Mouse (Mus musculus) kidney, adult 11 months (tissue): ENCODE results near the gene Rps6kc1.

Experiments used
- DNase-seq: peaks from one replicate; pipeline ENCODE4 v3.0.0; 2022

The Rps6kc1 gene

GRCm38 (mm10) chr1:190757899-190758298, 153.7 kb downstream of the Rps6kc1 start:
- DNase-seq: no peak

- no peak for DNase-seq
Measured at GRCm38 (mm10) chr1:190751794-190752570, 159.6 kb downstream of the Rps6kc1 start.

DNA sequence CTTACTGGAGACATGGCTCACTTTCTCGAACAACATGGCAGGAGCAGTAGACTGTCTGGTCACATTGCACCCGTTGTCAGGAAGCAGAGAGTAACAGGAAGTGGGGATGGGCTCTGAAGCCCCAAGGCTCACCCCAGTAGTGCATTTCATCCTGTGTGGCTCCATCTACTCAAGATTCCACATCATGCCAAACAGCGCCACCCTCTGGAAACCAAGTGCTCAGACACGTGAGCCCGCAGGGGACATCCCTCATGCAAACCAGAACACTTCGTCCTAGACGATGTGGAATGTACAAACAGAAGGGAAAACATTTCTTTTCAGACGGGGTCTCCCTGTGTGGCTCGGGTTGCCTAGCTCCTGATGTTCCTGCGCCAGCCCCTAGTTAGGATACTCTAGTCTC, 162.6 kb downstream of the Rps6kc1 start:
- no peak for DNase-seq

- no peak for DNase-seq
Measured at GRCm38 (mm10) chr1:190741421-190741820, 170.1 kb downstream of the Rps6kc1 start.

GRCm38 (mm10) chr1:190732803-190733202, 178.8 kb downstream of the Rps6kc1 start:
- DNase-seq: no peak

GRCm38 (mm10) chr1:190729516-190730088, 182.0 kb downstream of the Rps6kc1 start:
- DNase-seq: no peak

DNA sequence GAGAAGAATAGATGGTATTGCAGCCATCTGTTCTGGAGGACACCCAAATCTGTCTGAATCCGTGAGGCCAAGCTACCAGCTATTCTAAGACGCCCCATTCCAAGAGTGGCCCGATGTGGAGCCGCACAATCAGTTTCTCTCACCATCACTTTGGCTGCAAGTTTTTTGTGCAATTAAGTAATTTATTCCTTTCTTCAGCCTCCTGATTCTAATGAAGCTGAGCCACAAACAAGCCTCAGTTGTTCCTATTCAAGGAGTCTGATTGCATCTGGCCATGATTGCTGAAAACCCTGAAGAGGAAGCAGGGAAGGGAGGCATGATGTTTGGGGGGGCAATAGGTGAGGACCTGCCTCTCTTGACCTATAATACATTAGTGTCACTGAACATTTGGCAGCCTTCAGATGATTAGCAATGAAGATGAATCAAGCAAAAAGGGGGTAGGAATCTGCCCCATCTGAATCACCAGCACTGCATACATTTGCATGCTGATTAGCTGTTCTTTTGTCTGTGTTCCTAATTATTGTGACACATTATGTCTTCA, 183.4 kb downstream of the Rps6kc1 start:
- no peak for DNase-seq

DNA sequence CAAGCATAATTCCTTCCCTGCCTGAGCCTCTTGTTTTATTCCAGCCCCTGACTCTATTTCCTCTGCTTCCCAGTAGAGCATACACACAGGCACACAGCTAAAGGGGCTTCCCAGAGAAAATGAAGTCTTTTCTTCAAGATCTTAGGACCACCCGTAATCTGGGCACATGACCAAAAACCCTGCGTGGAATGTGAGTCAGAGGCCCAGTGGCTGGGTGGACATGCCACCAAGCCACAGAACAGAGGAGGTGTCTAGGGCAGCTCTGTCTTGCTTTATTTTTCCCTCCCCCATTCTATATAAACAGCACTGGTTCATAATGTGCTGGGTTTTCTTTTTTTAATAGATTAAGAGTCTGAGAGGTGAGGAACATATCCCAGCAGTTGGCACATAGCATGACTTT, 184.2 kb downstream of the Rps6kc1 start:
- no peak for DNase-seq

DNA sequence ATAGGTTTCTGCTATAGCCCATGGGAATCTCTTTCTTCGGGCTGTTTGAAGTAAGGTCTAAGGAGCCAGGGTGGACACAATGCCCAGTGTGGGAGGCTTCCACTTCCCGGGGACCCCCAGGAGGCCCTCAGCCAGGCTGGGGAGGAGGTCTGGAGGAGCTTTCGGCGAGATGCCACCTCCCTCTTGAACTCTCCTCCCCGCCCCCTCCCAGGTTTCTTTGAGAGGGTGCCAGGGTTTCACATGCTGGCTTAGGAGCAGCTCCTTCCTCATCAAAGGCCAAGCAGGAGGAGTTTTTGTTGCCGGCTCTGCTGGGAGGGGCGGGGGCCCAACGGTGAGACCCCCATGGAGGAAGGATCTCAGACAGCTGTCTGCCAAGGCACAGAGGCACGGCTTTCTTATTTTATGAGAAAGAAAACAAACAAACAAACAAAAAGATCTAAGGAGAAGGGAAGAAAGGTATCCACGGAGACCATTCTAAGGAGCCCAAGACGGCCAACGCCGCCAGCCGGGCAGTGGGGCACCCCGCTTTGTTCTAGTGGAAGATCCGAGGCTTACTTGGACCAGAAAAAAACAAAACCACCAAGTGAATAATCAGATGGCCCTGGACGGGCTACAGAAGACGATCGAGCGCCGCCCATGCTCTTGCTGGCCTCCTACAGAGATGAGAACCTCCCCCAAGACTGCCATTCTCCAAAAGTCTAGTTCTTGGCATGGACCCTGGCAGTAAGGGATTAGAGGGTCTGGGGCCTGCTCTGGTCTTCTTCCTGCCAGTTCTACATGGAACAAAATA, 186.8 kb downstream of the Rps6kc1 start:
- DNase-seq: no peak

GRCm38 (mm10) chr1:190723926-190724430, 187.6 kb downstream of the Rps6kc1 start:
- DNase-seq: no peak

DNA sequence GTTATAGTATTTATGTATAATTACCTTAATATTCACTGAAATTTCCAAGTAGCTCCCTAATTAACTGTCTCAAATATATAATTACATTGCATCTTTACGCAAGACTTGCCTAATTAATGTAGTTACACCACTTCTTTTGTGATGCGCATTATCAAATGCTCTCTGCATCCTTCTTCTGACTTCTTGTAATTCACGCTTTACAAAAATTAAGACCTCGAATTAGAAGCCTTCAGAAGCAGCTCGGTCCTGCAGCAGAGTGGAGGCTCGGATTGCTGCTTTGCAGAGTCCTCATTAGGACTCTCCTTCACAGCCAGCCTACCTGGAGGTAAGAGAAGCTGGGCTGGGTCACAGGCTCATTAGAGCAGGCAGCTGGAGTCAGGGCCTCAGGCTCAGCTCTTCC, 197.7 kb downstream of the Rps6kc1 start:
- DNase-seq: no peak

DNA sequence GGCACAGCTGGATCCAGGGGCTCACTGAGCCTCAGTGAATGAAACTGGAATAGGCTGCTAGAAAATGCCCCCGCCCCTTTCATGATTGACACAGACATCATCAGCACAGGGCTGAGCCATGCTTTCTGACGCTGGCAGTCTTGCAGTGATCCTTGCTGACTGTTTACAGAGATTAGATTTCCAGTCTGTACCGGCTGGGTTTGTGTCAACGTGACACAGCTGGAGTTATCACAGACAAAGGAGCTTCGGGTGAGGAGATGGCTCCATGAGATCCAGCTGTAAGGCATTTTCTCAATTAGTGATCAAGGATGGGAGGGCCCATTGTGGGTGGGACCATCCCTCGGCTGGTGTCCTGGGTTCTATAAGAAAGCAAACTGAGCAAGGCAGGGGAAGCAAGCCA, 214.0 kb downstream of the Rps6kc1 start:
- DNase-seq: no peak

GRCm38 (mm10) chr1:190695589-190695988, 216.0 kb downstream of the Rps6kc1 start:
- DNase-seq: peak; percentile 12

DNA sequence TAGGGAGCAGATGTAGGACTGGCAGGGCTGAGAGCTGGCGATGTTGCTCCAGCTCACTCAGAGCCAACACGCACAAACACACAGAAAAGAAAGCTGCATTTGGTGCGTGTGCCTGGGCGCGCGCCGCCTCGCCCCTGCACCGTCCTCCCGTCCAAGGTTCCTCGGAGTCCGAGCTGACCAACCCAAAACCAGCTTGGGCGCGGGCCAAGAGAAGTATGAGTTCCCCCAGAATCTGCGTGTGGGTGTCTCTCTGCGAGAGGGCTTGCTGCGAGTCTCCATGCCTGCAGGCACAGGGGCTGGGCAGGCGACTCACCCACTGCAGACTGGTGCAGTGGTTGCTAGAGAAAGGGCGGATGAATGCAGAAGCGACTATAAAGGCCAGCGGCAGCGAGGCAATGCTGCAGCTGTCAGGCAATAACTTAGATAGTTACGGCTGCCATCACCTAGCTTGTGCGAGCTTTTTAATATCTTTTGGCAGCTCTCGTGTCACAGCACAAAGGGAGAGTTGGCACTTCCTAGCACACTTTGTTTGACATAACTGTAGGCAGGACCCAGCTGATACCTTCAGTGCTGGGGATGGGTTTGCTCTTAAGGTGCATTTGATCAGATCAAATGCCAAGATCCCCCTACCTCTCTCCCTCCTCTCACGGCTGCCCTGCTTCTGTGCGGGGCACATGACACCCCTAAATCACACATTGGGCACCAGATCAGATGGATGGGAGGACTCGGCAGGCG, 220.9 kb downstream of the Rps6kc1 start:
- no peak for DNase-seq

DNA sequence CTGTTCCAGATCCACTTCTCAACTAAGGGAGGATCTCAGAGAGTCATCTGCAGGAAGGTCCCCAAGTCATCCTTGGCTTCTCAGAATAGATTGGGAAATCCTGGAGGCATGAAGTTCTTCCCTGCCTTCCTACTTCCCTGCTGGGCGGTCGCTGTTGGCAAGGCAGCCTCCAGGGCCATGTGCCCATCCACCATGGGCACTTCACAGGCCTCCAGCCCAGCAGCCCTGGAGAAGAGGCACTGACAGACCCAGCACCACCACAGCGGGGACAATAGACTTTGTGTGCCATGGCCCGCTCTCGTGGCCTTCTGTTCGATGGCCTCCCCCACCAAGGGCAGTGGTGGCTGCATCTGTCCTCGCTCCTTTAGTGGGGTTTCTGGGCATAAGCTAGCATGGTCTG, 228.5 kb downstream of the Rps6kc1 start:
- DNase-seq: no peak

DNA sequence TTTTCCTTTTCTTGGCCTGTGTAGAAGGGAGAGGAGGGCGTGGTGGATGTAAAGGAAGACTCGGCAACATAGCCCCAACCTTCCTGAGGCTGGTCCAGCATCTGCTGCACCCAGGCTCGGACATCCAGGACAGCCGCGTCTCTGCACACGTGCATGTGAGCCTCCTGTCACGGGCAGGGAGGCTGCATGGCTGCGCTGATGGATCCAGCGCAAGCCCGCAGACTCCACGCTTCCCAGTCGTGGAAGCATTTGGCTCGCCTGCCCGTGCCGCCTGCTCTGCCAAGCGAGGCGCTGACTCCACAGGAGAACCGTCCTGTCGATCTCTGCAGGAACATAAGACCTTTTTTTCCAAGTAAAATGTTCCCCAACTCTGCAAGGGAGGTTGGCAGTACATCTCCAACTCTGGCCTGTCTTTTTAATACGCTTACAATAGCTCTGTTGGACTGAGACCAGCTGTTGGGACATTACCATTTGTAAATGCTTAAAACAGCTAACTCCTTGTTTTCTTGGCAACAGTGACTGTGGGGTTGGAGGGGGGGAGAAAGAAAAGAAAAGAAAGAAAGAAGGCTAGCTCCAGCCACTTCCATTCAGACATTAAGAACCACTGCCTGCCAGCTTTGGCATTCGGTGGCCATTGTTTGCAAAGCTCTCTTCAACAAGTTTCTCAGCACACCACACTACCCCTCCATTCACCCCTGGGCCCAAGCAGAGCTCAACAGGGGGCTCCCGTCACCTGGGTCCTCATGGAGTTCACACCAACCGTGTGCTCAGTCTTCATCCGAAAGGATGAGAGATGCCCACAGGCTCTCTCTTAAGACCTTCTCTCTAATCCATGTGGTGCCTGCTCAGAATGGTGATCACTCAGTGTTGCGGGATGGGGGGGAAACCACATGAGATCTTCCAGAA, 229.3 kb downstream of the Rps6kc1 start:
- DNase-seq: no peak

GRCm38 (mm10) chr1:190675455-190675854, 236.1 kb downstream of the Rps6kc1 start:
- no peak for DNase-seq

DNA sequence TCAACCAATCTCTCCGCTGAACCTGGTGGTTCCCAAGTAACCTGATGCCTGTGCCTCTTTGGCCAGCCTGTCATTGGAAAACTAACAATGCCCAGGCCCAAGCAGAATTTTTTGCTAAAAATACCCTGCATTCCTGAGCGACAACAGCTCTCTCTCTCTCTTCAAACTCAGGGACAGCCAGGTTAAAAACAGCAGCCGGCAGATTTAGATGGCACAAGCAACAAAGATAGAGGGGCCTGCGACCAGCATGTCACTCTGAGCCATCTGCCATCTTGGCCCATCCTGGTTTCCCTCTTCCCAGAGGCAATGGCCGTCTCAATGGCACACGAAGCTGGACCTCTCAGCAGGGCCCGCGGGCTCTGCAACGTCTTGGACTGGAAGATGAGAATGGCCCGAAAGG, 242.5 kb downstream of the Rps6kc1 start:
- DNase-seq: no peak

DNA sequence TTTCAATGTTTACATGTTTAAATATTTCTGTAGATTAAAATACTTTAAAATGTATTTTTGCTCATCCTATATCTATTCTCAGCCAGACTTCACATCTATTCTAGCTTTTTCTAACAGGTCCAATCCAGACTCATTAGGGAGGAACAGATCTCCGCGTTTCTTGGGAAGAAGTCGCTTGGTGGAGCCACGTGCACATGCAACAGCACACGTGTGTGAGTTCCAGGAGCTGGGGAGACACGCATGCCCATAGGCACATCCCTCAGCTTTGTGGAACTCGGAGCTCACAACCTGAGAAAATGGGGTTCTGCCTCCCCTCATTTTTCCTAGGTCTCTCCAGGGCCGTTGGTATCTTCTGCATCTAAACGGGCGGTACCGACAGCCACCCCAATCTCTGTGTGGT, 243.7 kb downstream of the Rps6kc1 start:
- no peak for DNase-seq

GRCm38 (mm10) chr1:190667326-190667725, 244.2 kb downstream of the Rps6kc1 start:
- no peak for DNase-seq

DNA sequence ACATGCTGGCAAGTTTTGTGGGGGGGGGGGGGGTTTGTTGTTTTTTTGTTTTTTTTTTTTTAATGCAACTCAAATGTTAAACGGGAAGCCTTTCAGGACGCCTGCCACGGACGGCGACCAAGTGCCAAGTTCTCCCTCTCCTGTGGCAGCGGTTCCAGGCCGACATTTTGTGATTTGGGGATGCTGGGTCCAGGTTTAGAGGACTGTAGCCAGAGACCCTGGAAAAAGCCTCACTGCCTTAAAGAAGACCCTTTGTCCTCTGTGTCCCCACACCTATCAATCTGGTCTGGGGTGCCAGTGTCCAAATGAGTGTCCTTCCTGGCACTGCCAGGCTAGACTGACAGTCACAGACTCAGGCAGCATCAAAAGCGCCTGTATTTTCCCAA, 246.1 kb downstream of the Rps6kc1 start:
- DNase-seq: no peak
